Mouse (Mus musculus) stomach, postnatal 0 days (tissue): Measurements from ENCODE around the gene Ildr1.

Source experiments
- CTCF ChIP-seq: IDR thresholded peaks from 2 replicates; pipeline ENCODE4 v1.5.1; 2016; ENCODE audit warnings: antibody characterized with exemption, low read depth, mild to moderate bottlenecking, moderate library complexity
- EP300 ChIP-seq: optimal IDR thresholded peaks from 2 replicates; pipeline ENCODE3; 2016; ENCODE audit warnings: antibody characterized with exemption

- TF ChIP-seq CTCF (no peak), EP300 (no peak)
Observed at GRCm38 (mm10) chr16:36688076-36688475, 5.7 kb upstream of the Ildr1 start.
